ENCODE assay signal across 8 mouse cellular contexts in genomic region chr12:87416690-87417089, GRCm38 (mm10). TPM values are rescaled to one million over a fixed set of nuclear protein-coding genes. Genes with fewer than 3 reads are reported as not detected.
DNase-seq lines count a peak whose midpoint lies in the region; TF ChIP-seq lines count a peak whose summit lies in the region.

No protein-coding gene starts in this region.

- WGBS in kidney, adult 2 months = 31% methylated on average over 7 of the region's 7 CpGs

- no peak overlapping the region for H3K4me3 ChIP-seq in kidney, adult 2 months (ENCODE audit: insufficient read depth, low read depth, low read length)

- no peaks in the 10 kb centered on the region for H3K36me3 ChIP-seq in kidney, adult 2 months (ENCODE audit: control insufficient read depth, insufficient read depth, low read length)

- DNase-seq in gastrocnemius, adult 18-20 months (ENCODE audit: low spot score) = peak; percentile 50
- DNase-seq in gastrocnemius, adult 8-10 months (ENCODE audit: low spot score in 2 of 2) = no peak
- peak; percentile 58 to 59 for DNase-seq in B cell, adult 2 months
- DNase-seq in adrenal gland, adult 18-20 months (ENCODE audit: low spot score in 2 of 2) = peak; percentile 56 to 64
- DNase-seq in embryo, embryonic 11.5 days (ENCODE audit: low read depth, low spot score) = peak; percentile 32
- DNase-seq in kidney, adult 2 months = peak; percentile 75
- DNase-seq in lung, adult 18-20 months = peak; percentile 53 to 67
- peak; percentile 16 to 40 for DNase-seq in spleen, adult 18-20 months

- TF ChIP-seq POLR2A in kidney, adult 2 months (IDR thresholded peaks at IDR 0.05; ENCODE audit: low read depth, low read length) = no peak

- H3K27ac ChIP-seq in kidney, adult 2 months (ENCODE audit: insufficient read depth, low read depth, low read length) = no peak overlapping the region

- H3K4me1 ChIP-seq in kidney, adult 2 months (ENCODE audit: control insufficient read depth, insufficient read depth, low read length) = no peaks in the 10 kb centered on the region

- no peaks in the 10 kb centered on the region for H3K27me3 ChIP-seq in kidney, adult 2 months (replicated peaks; ENCODE audit: control insufficient read depth, insufficient read depth, low read length)

- peak; percentile 98; the same call in 1 of the 2 replicates for TF ChIP-seq CTCF in kidney, adult 2 months (conservative IDR thresholded peaks at IDR 0.05; ENCODE audit: insufficient read depth, insufficient read length, low read depth, low read length)

RNA-seq across cellular contexts. Expression of gene Slirp, which starts 27.0 kb away (rescaled TPM):
- 100 to 1,000 TPM; 159 to 162 TPM for total RNA-seq in gastrocnemius, adult 18-20 months (2021)
- total RNA-seq in gastrocnemius, adult 8-10 months (2022) = 100 to 1,000 TPM; 143 to 183 (median 163) TPM
- total RNA-seq in adrenal gland, adult 18-20 months (2021) = 100 to 1,000 TPM; 163 to 186 TPM
- 27.7 and 40.0 TPM in 2 replicates for polyA plus RNA-seq in kidney, adult 2 months (2012; rRNA removed)

RNA-seq across cellular contexts. Expression of gene Alkbh1, which starts 27.1 kb away (rescaled TPM):
- 1 to 10 TPM; 4.1 to 5.5 TPM for total RNA-seq in gastrocnemius, adult 18-20 months (2021)
- total RNA-seq in gastrocnemius, adult 8-10 months (2022) = 1 to 10 TPM; 4.2 to 6.2 (median 5.3) TPM
- total RNA-seq in adrenal gland, adult 18-20 months (2021) = 10 to 100 TPM; 24.9 to 25.1 TPM
- 9.2 and 10.4 TPM in 2 replicates for polyA plus RNA-seq in kidney, adult 2 months (2012; rRNA removed)

RNA-seq across cellular contexts. Expression of gene Sptlc2, which starts 28.5 kb away (rescaled TPM):
- 1 to 10 TPM; 7.9 to 10.0 TPM for total RNA-seq in gastrocnemius, adult 18-20 months (2021)
- 1 to 10 TPM; 4.7 to 5.6 (median 5.3) TPM for total RNA-seq in gastrocnemius, adult 8-10 months (2022)
- total RNA-seq in adrenal gland, adult 18-20 months (2021) = 100 to 1,000 TPM; 124 to 260 TPM
- 24.8 and 35.0 TPM in 2 replicates for polyA plus RNA-seq in kidney, adult 2 months (2012; rRNA removed)

RNA-seq across cellular contexts. Expression of gene Snw1, which starts 55.4 kb away (rescaled TPM):
- total RNA-seq in gastrocnemius, adult 18-20 months (2021) = 10 to 100 TPM; 48.5 to 49.7 TPM
- 10 to 100 TPM; 46.5 to 56.6 (median 52.5) TPM for total RNA-seq in gastrocnemius, adult 8-10 months (2022)
- 10 to 100 TPM; 64.8 to 70.6 TPM for total RNA-seq in adrenal gland, adult 18-20 months (2021)
- polyA plus RNA-seq in kidney, adult 2 months (2012; rRNA removed) = 10.5 and 13.6 TPM in 2 replicates

Comparison
In these comparisons a context has a peak if more than half of its experiments do, and no peak if none do; other contexts are left out.
1. DNase-seq: peak in gastrocnemius, adult 18-20 months (single experiment), B cell, adult 2 months (2 of 2), adrenal gland, adult 18-20 months (2 of 2), embryo, embryonic 11.5 days (single experiment), kidney, adult 2 months (single experiment), lung, adult 18-20 months (2 of 2) and spleen, adult 18-20 months (2 of 2); none in gastrocnemius, adult 8-10 months (0 of 2).
2. RNA of gene Sptlc2, which starts 28.5 kb away (total RNA-seq): 124 to 260 TPM in adrenal gland, adult 18-20 months; 7.9 to 10.0 TPM in gastrocnemius, adult 18-20 months and 4.7 to 5.6 TPM in gastrocnemius, adult 8-10 months; every median in the first group is over 10 times any median in the second.